Mouse (Mus musculus) limb, embryonic 14.5 days (tissue): ENCODE data around the gene Vmn1r142. TPM values are rescaled to one million over a fixed set of nuclear protein-coding genes. Genes with fewer than 3 reads are reported as not detected.
"Not testable (repeated sequence)": the region's sequence is repeated elsewhere in the genome, so short reads cannot be mapped to it uniquely, and the experiment has no call there.

Source experiments
- ATAC-seq: fragments of 200-750 bp; cut with Nextera tagmentation; 2 replicates; pipeline ENCODE4 v1.8.0; 2017; ENCODE audit warnings: low read depth, moderate number of reproducible peaks, moderate TSS enrichment; ENCODE audit not compliant: low FRiP score
- DNase-seq: peaks from one replicate; pipeline ENCODE4 v3.0.0-alpha.2; 2015; ENCODE audit warnings: low spot score
- H3K27ac ChIP-seq: fragments of 300-500 bp; sonication (generic); replicated peaks from 2 replicates; pipeline ENCODE4 v1.5.1; 2014; ENCODE audit warnings: low read depth, mild to moderate bottlenecking, low read length, moderate library complexity, mixed read lengths
- H3K27me3 ChIP-seq: fragments of 300-500 bp; sonication (generic); 2 replicates; pipeline ENCODE4 v1.6.1; 2014; ENCODE audit warnings: low read length, mixed read lengths; ENCODE audit not compliant: control insufficient read depth, insufficient read depth
- H3K36me3 ChIP-seq: fragments of 300-500 bp; sonication (generic); 2 replicates; pipeline ENCODE4 v1.6.1; 2014; ENCODE audit warnings: mild to moderate bottlenecking, low read length, moderate library complexity, mixed read lengths; ENCODE audit not compliant: control insufficient read depth, insufficient read depth
- H3K4me1 ChIP-seq: fragments of 300-500 bp; sonication (generic); 2 replicates; pipeline ENCODE4 v1.6.1; 2014; ENCODE audit warnings: antibody characterized with exemption, low read length, mixed read lengths; ENCODE audit not compliant: control insufficient read depth, insufficient read depth
- H3K4me2 ChIP-seq: fragments of 300-500 bp; sonication (generic); replicated peaks from 2 replicates; pipeline ENCODE4 v1.6.1; 2014; ENCODE audit warnings: low read depth, mild to moderate bottlenecking, low read length, moderate library complexity; ENCODE audit not compliant: severe bottlenecking
- H3K4me3 ChIP-seq: fragments of 300-500 bp; sonication (generic); replicated peaks from 2 replicates; pipeline ENCODE4 v1.5.1; 2014; ENCODE audit warnings: low read length
- H3K9ac ChIP-seq: fragments of 300-500 bp; sonication (generic); 2 replicates; pipeline ENCODE4 v1.6.1; 2014; ENCODE audit warnings: mild to moderate bottlenecking, low read depth, low read length, moderate library complexity; ENCODE audit not compliant: severe bottlenecking
- H3K9me3 ChIP-seq: fragments of 300-500 bp; sonication (generic); 2 replicates; pipeline ENCODE4 v1.6.1; 2016; ENCODE audit warnings: low read length; ENCODE audit not compliant: control insufficient read depth
- WGBS: fragments of 180-500 bp; shearing (Covaris S2); extraction: QIAGEN DNeasy Blood & Tissue Kit; methylation state at CpG from one replicate; pipeline ENCODE4 v1.1.7; 2014; 5-methylcytosine and 5-hydroxymethylcytosine counted together
- polyA plus RNA-seq, 2 experiments: library from polyadenylated mRNA; depleted of rRNA in 1 of 2; stranded (reverse) in 1 of 2; unstranded in 1 of 2; fragments of >200 nt; fragmentation: Nextera tagmentation in 1 of 2; extraction: Ambion mirVana in 1 of 2; gene quantifications; 2 replicates each; pipeline versions ENCODE4 v1.2.1 to v1.2.3; 2012 to 2014

Vmn1r142 gene
- polyA plus RNA-seq (2012; rRNA removed) (not detected in 2 replicates), polyA plus RNA-seq (2014; fragmentation: Nextera tagmentation; extraction: Ambion mirVana) (not detected in 2 replicates)

- ATAC-seq, H3K36me3 ChIP-seq, H3K4me3 ChIP-seq, H3K4me2 ChIP-seq, H3K4me1 ChIP-seq, H3K9ac ChIP-seq, H3K9me3 ChIP-seq, H3K27ac ChIP-seq, DNase-seq, H3K27me3 ChIP-seq: not testable (repeated sequence)
- no CpG with 5 or more reads among the region's 3 CpGs for WGBS
These were observed at the start of gene Vmn1r142 for GRCm38 (mm10) chr7:22163935-22164334. Gene Vmn1r142 (minus strand): TSS chr7:22164035.

- H3K27ac ChIP-seq, ATAC-seq, H3K36me3 ChIP-seq, H3K4me2 ChIP-seq, H3K4me3 ChIP-seq, H3K9ac ChIP-seq, H3K9me3 ChIP-seq, H3K4me1 ChIP-seq, H3K27me3 ChIP-seq, DNase-seq: not testable (repeated sequence)
- WGBS: no CpG with 5 or more reads among the region's 2 CpGs
These were observed 37.3 kb upstream of the Vmn1r142 start, which contains the start of gene Gm8653 for GRCm38 (mm10) chr7:22201164-22201563. Gene Gm8653 (minus strand): TSS chr7:22201264.

GRCm38 (mm10) chr7:22189077-22189476 is 25.2 kb upstream of the Vmn1r142 start, which contains the start of gene Vmn1r143:
Gene Vmn1r143 (plus strand): TSS chr7:22189377.
- not testable (repeated sequence) for H3K27me3 ChIP-seq, H3K9me3 ChIP-seq, H3K4me2 ChIP-seq, H3K4me3 ChIP-seq, ATAC-seq, H3K9ac ChIP-seq, H3K4me1 ChIP-seq, DNase-seq, H3K36me3 ChIP-seq, H3K27ac ChIP-seq
- no CpG with 5 or more reads among the region's 3 CpGs for WGBS

GRCm38 (mm10) chr7:22134641-22135040 is 29.2 kb downstream of the Vmn1r142 start, which contains the start of gene Gm10666:
Gene Gm10666 (minus strand): TSS chr7:22134741.
- ATAC-seq: not testable (repeated sequence)

GRCm38 (mm10) chr7:22118145-22118544 is 45.7 kb downstream of the Vmn1r142 start, which contains the start of gene Gm16451:
Gene Gm16451 (minus strand): TSS chr7:22118245.
- H3K9ac ChIP-seq, H3K4me2 ChIP-seq, H3K27me3 ChIP-seq, H3K9me3 ChIP-seq, H3K4me1 ChIP-seq, H3K27ac ChIP-seq, H3K36me3 ChIP-seq, H3K4me3 ChIP-seq, DNase-seq, ATAC-seq: not testable (repeated sequence)
- WGBS: no CpG with 5 or more reads among the region's 2 CpGs

More at GRCm38 (mm10) chr7:22134641-22135040, 29.2 kb downstream of the Vmn1r142 start, which contains the start of gene Gm10666:
- H3K4me1 ChIP-seq, H3K27ac ChIP-seq, DNase-seq, H3K4me2 ChIP-seq, H3K9me3 ChIP-seq, H3K36me3 ChIP-seq, H3K9ac ChIP-seq, H3K27me3 ChIP-seq, H3K4me3 ChIP-seq: not testable (repeated sequence)
- WGBS: no CpG with 5 or more reads among the region's 5 CpGs

Other genes with a start within 250 kb of the Vmn1r142 start
- not detected in 2 replicates for gene Gm5891, start 242.7 kb downstream of the Vmn1r142 start, polyA plus RNA-seq (2012; rRNA removed)
- not detected in 2 replicates for gene Gm5891, start 242.7 kb downstream of the Vmn1r142 start, polyA plus RNA-seq (2014; fragmentation: Nextera tagmentation; extraction: Ambion mirVana)
- gene Vmn1r137, start 169.4 kb downstream of the Vmn1r142 start, polyA plus RNA-seq (2012; rRNA removed): not detected in 2 replicates
- gene Vmn1r137, start 169.4 kb downstream of the Vmn1r142 start, polyA plus RNA-seq (2014; fragmentation: Nextera tagmentation; extraction: Ambion mirVana): not detected in 2 replicates
- not detected in 2 replicates for gene Vmn1r138, start 135.1 kb downstream of the Vmn1r142 start, polyA plus RNA-seq (2012; rRNA removed)
- not detected in 2 replicates for gene Vmn1r138, start 135.1 kb downstream of the Vmn1r142 start, polyA plus RNA-seq (2014; fragmentation: Nextera tagmentation; extraction: Ambion mirVana)
- not detected in 2 replicates for gene Gm6176, start 107.7 kb downstream of the Vmn1r142 start, polyA plus RNA-seq (2012; rRNA removed)
- not detected in 2 replicates for gene Gm6176, start 107.7 kb downstream of the Vmn1r142 start, polyA plus RNA-seq (2014; fragmentation: Nextera tagmentation; extraction: Ambion mirVana)
- gene Vmn1r139, start 95.0 kb downstream of the Vmn1r142 start, polyA plus RNA-seq (2012; rRNA removed): not detected in 2 replicates
- not detected in 2 replicates for gene Vmn1r139, start 95.0 kb downstream of the Vmn1r142 start, polyA plus RNA-seq (2014; fragmentation: Nextera tagmentation; extraction: Ambion mirVana)
- not detected in 2 replicates for gene Gm16451, start 45.8 kb downstream of the Vmn1r142 start, polyA plus RNA-seq (2012; rRNA removed)
- not detected in 2 replicates for gene Gm16451, start 45.8 kb downstream of the Vmn1r142 start, polyA plus RNA-seq (2014; fragmentation: Nextera tagmentation; extraction: Ambion mirVana)
- gene Gm10666, start 29.3 kb downstream of the Vmn1r142 start, polyA plus RNA-seq (2012; rRNA removed): not detected in 2 replicates
- gene Gm10666, start 29.3 kb downstream of the Vmn1r142 start, polyA plus RNA-seq (2014; fragmentation: Nextera tagmentation; extraction: Ambion mirVana): not detected in 2 replicates
- gene Vmn1r143, start 25.3 kb upstream of the Vmn1r142 start, polyA plus RNA-seq (2012; rRNA removed): not detected in 2 replicates
- not detected in 2 replicates for gene Vmn1r143, start 25.3 kb upstream of the Vmn1r142 start, polyA plus RNA-seq (2014; fragmentation: Nextera tagmentation; extraction: Ambion mirVana)
- gene Gm8653, start 37.2 kb upstream of the Vmn1r142 start, polyA plus RNA-seq (2012; rRNA removed): not detected in 2 replicates
- not detected in 2 replicates for gene Gm8653, start 37.2 kb upstream of the Vmn1r142 start, polyA plus RNA-seq (2014; fragmentation: Nextera tagmentation; extraction: Ambion mirVana)
- gene Gm8453, start 65.4 kb upstream of the Vmn1r142 start, polyA plus RNA-seq (2012; rRNA removed): not detected in 2 replicates
- gene Gm8453, start 65.4 kb upstream of the Vmn1r142 start, polyA plus RNA-seq (2014; fragmentation: Nextera tagmentation; extraction: Ambion mirVana): not detected in 2 replicates
- not detected in 2 replicates for gene Gm4187, start 165.7 kb upstream of the Vmn1r142 start, polyA plus RNA-seq (2012; rRNA removed)
- gene Gm4187, start 165.7 kb upstream of the Vmn1r142 start, polyA plus RNA-seq (2014; fragmentation: Nextera tagmentation; extraction: Ambion mirVana): not detected in 2 replicates
- gene Gm8660, start 207.0 kb upstream of the Vmn1r142 start, polyA plus RNA-seq (2012; rRNA removed): not detected in 2 replicates
- not detected in 2 replicates for gene Gm8660, start 207.0 kb upstream of the Vmn1r142 start, polyA plus RNA-seq (2014; fragmentation: Nextera tagmentation; extraction: Ambion mirVana)
- gene Vmn1r148, start 249.5 kb upstream of the Vmn1r142 start, polyA plus RNA-seq (2012; rRNA removed): not detected in 2 replicates
- gene Vmn1r148, start 249.5 kb upstream of the Vmn1r142 start, polyA plus RNA-seq (2014; fragmentation: Nextera tagmentation; extraction: Ambion mirVana): not detected in 2 replicates